Mouse (Mus musculus) CH12.LX (cell line): Measurements from ENCODE around the gene Tmprss5. TPM values are rescaled to one million over a fixed set of nuclear protein-coding genes. Genes with fewer than 3 reads are reported as not detected.

Source experiments
- DNase-seq: peaks from one replicate; pipeline ENCODE4 v3.0.0-alpha.2; 2013; ENCODE audit errors: extremely low read depth
- H3K27ac ChIP-seq: 2 replicates; pipeline ENCODE4 v1.5.1; 2012; ENCODE audit warnings: low read depth, mild to moderate bottlenecking, control low read depth, moderate library complexity; ENCODE audit not compliant: insufficient read depth
- H3K27me3 ChIP-seq: replicated peaks from 2 replicates; pipeline ENCODE3; 2012; ENCODE audit warnings: inconsistent platforms
- H3K36me3 ChIP-seq, 2 experiments: replicated peaks in 1 of 2; 2 replicates each; pipeline versions ENCODE3 to v1.6.1; 2012; ENCODE audit warnings: inconsistent platforms in 1 of 2, low read length in 1 of 2, mild to moderate bottlenecking in 1 of 2, mixed read lengths in 1 of 2, moderate library complexity in 1 of 2; ENCODE audit not compliant: control insufficient read depth in 1 of 2, insufficient read depth in 1 of 2
- H3K4me1 ChIP-seq, 2 experiments: 2 replicates each; pipeline ENCODE4 v1.6.1; 2012; ENCODE audit warnings: inconsistent platforms in 1 of 2, moderate library complexity in 1 of 2; ENCODE audit not compliant: insufficient read depth in 2 of 2, control insufficient read depth in 1 of 2
- H3K4me2 ChIP-seq: 2 replicates; pipeline ENCODE4 v1.6.1; 2012; ENCODE audit warnings: low read depth, mild to moderate bottlenecking, control low read depth; ENCODE audit not compliant: poor library complexity, insufficient read depth, severe bottlenecking
- H3K4me3 ChIP-seq, 3 experiments: fragments of 150-350 bp in 1 of 3; sonication (generic) in 1 of 3; replicated peaks in 1 of 3; 2 replicates each; pipeline versions ENCODE3 to v1.5.1; 2011 to 2012; ENCODE audit warnings: low read depth in 2 of 3, low read length in 2 of 3, mild to moderate bottlenecking in 2 of 3, moderate library complexity in 2 of 3, control low read depth in 1 of 3, improper control_type of control experiment in 1 of 3, inconsistent platforms in 1 of 3, mixed read lengths in 1 of 3; ENCODE audit not compliant: poor library complexity in 1 of 3
- H3K79me2 ChIP-seq: replicated peaks from 2 replicates; pipeline ENCODE4 v1.6.1; 2012; ENCODE audit warnings: mild to moderate bottlenecking, moderate library complexity; ENCODE audit not compliant: control insufficient read depth, poor library complexity, insufficient read depth, severe bottlenecking; ENCODE audit errors: extremely low read depth
- H3K9ac ChIP-seq: 2 replicates; pipeline ENCODE4 v1.6.1; 2012; ENCODE audit warnings: low read depth, mild to moderate bottlenecking, control low read depth, moderate library complexity; ENCODE audit not compliant: insufficient read depth
- H3K9me3 ChIP-seq: replicated peaks from 2 replicates; pipeline ENCODE3; 2012; ENCODE audit warnings: low read length, inconsistent platforms, mixed read lengths
- CHD1 ChIP-seq: IDR thresholded peaks from 2 replicates; pipeline ENCODE4 v1.6.1; 2012; ENCODE audit warnings: low read depth, low read length, improper control_type of control experiment, inconsistent platforms
- CTCF ChIP-seq, 2 experiments: IDR thresholded peaks in 1 of 2; conservative IDR thresholded peaks in 1 of 2; 2 replicates each; pipeline ENCODE4 v1.5.1; 2011 to 2012; ENCODE audit warnings: low read depth in 2 of 2, low read length in 2 of 2, improper control_type of control experiment in 1 of 2, inconsistent platforms in 1 of 2, mild to moderate bottlenecking in 1 of 2, moderate library complexity in 1 of 2
- ELF1 ChIP-seq: IDR thresholded peaks from 2 replicates; pipeline ENCODE4 v1.6.1; 2014; ENCODE audit warnings: low read depth, mild to moderate bottlenecking, inconsistent platforms, low read length, improper control_type of control experiment
- HCFC1 ChIP-seq: IDR thresholded peaks from 2 replicates; pipeline ENCODE4 v1.6.1; 2012; ENCODE audit warnings: low read depth, mild to moderate bottlenecking, inconsistent platforms, low read length, improper control_type of control experiment
- MAX ChIP-seq: IDR thresholded peaks from 2 replicates; pipeline ENCODE4 v1.6.1; 2011; ENCODE audit warnings: low read length, improper control_type of control experiment
- MEF2A ChIP-seq: IDR thresholded peaks from 2 replicates; pipeline ENCODE4 v1.6.1; 2014; ENCODE audit warnings: low read depth, mild to moderate bottlenecking, inconsistent platforms, low read length, improper control_type of control experiment, borderline replicate concordance
- MXI1 ChIP-seq: IDR thresholded peaks from 2 replicates; pipeline ENCODE4 v1.6.1; 2011; ENCODE audit warnings: mild to moderate bottlenecking, low read depth, low read length, improper control_type of control experiment
- RAD21 ChIP-seq: IDR thresholded peaks from 2 replicates; pipeline ENCODE4 v1.6.1; 2011; ENCODE audit warnings: low read depth, mild to moderate bottlenecking, low read length, improper control_type of control experiment, moderate library complexity
- SIN3A ChIP-seq: IDR thresholded peaks from 2 replicates; pipeline ENCODE4 v1.6.1; 2012; ENCODE audit warnings: low read length, improper control_type of control experiment, inconsistent platforms
- SMC3 ChIP-seq: IDR thresholded peaks from 2 replicates; pipeline ENCODE4 v1.6.1; 2011; ENCODE audit warnings: low read depth, low read length, improper control_type of control experiment
- TBP ChIP-seq: conservative IDR thresholded peaks from 2 replicates; pipeline ENCODE4 v1.6.1; 2011; ENCODE audit warnings: low read depth, low read length, improper control_type of control experiment
- USF2 ChIP-seq: conservative IDR thresholded peaks from 2 replicates; pipeline ENCODE4 v1.6.1; 2011; ENCODE audit warnings: low read depth, low read length, improper control_type of control experiment
- dilution Hi-C: fragments of 300-500 bp; cut with MboI; formaldehyde crosslinking; loops from 2 replicates; pipeline ENCODE4 v1.14.3; 2020; ENCODE audit warnings: low sequenced_read_pairs; ENCODE audit not compliant: extremely low pct_unique_long_range_greater_than_20kb, extremely low pct_ligation_motif_present
- in situ Hi-C: fragments of 300-500 bp; cut with MboI; formaldehyde crosslinking; loops from 3 replicates; pipeline ENCODE4 v1.14.3; 2019; ENCODE audit warnings: low sequenced_read_pairs, low pct_ligation_motif_present, low pct_unique_long_range_greater_than_20kb, mixed read lengths
- polyA plus RNA-seq: library from polyadenylated mRNA; unstranded; fragments of >175 nt; gene quantifications from 2 replicates; pipeline ENCODE4 v1.2.1, GENCODE M21; 2012; ENCODE audit warnings: low read depth; ENCODE audit not compliant: insufficient read length
- total RNA-seq, 2 experiments: library from RNA; depleted of rRNA; stranded (reverse); fragments of 300-350 nt in 1 of 2; fragments of >200 nt in 1 of 2; gene quantifications; 2 replicates each; pipeline ENCODE4 v1.2.3; 2012 to 2014

Gene Tmprss5
- total and polyA plus RNA-seq, 3 experiments, result not detected

DNA sequence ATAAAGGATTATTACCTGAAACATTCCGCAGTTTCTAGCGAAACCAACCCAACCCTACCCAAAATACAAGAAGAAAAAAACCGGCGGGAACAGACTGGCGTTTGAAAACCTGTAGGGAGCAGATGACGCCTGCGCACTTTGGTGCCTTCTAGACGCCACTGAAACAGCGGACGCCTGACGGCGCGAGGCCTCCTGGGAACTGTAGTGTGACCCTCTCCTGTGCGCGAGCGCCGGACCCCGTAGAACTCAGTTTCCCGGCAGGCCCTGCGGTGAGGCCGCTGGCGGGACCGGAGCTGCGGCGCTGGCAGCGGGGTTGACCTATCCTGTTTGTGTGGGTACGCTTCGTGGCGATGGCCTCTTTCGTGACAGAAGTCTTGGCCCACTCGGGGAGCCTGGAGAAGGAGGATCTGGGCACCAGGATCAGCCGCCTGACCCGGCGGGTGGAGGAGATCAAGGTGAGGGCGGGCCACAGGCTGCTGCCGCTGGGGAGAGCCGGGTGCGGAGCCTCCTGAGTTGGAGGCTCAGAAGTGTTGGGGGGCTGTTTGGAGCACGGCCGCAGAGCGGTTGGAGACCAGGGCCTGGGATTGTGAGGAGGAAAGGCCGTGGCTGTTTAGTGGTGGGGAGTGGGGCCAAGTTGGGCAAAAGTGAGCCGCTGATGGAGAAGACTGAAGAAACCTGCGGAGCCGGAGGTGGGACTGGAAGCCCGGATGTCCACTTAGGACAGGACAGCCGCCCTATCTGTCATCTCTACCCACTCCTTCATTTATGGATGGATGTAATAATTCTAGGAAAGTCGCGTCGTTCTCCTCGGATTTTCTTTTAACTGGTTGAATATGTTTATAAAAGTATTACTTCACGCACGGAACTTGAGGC is 25.5 kb upstream of the Tmprss5 start, which contains the start of gene Zw10 (continued):
- TF ChIP-seq SIN3A, result peak; percentile 65; the same call in 1 of the 2 replicates
- no peak for TF ChIP-seq USF2
- TF ChIP-seq MXI1, result peak; percentile 44
- TF ChIP-seq RAD21, result no peak
- peak; percentile 72 for TF ChIP-seq ELF1
- no peak for TF ChIP-seq CHD1

GRCm38 (mm10) chr9:49076847-49077246 is 4.2 kb upstream of the Tmprss5 start:
- dilution Hi-C loops (no loop called here), in situ Hi-C loops (no loop called here)
- Histone ChIP-seq H3K27me3 (no peaks in the 10 kb centered on the region), H3K4me3 (no peak overlapping the region), H3K4me1 (peaks cover 0 to 5% of the 10 kb centered on the region in 2 experiments; a peak in 2 of 4 replicates), H3K9me3 (no peaks in the 10 kb centered on the region), H3K36me3 (peaks cover 55 to 76% of the 10 kb centered on the region in 2 experiments), H3K4me2 (no peak overlapping the region), H3K79me2 (no peaks in the 10 kb centered on the region), H3K9ac (no peak overlapping the region), H3K27ac (no peak overlapping the region)
- DNase-seq, result no peak
- TF ChIP-seq RAD21, result no peak
- no peak for TF ChIP-seq MEF2A
- TF ChIP-seq TBP, result no peak
- TF ChIP-seq MAX, result no peak

DNA sequence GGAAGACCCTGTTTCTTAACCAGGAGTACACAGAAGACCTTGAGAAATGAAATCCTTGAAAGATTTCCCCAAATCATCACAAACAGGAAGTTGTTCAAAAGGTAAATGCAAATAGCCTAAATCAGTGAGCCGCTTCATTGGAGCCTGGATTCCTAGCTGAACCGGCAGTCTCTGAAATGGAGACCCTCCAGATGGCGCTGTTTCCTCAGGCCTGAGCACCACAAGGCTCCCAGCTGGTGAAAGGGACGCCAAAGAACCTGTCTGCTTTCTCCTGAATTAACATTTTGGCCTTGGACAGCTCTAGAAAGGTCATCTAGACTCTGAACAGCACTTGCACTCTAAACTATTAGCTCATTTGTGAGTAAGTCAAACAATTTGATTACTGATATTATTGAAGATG is 501 bp downstream of the Tmprss5 start:
- H3K36me3 ChIP-seq, result peaks cover 30 to 56% of the 10 kb centered on the region in 2 experiments
- DNase-seq, result peak; percentile 52
- no peaks in the 10 kb centered on the region for H3K27me3 ChIP-seq
- TF ChIP-seq HCFC1 (no peak), CTCF (conservative IDR thresholded peaks at IDR 0.05 in 1 of 2, IDR thresholded peaks at IDR 0.05 in 1 of 2; ENCODE audit: low read depth in 2 of 2, low read length in 2 of 2) (peak; percentile 30 to 77), SMC3 (peak; percentile 66), RAD21 (peak; percentile 76)
- H3K4me2 ChIP-seq, result no peak overlapping the region
- no peak overlapping the region for H3K27ac ChIP-seq
- in situ Hi-C loops (loop anchor here (5.0 kb wide), 1 partner anchor 406 kb away; the partner anchor contains the start of gene Ttc12), dilution Hi-C loops (no loop called here)
- no peak overlapping the region for H3K4me3 ChIP-seq
- no peaks in the 10 kb centered on the region for H3K79me2 ChIP-seq
- H3K4me1 ChIP-seq, result peaks cover 0 to 5% of the 10 kb centered on the region in 2 experiments; a peak in 2 of 4 replicates
- no peaks in the 10 kb centered on the region for H3K9me3 ChIP-seq
- no peak overlapping the region for H3K9ac ChIP-seq
